Mouse (Mus musculus): ENCODE results near the gene Myh7b. TPM values are rescaled to one million over a fixed set of nuclear protein-coding genes. Genes with fewer than 3 reads are reported as not detected.

Gene Myh7b
- total RNA-seq, 2 experiments from 2014 or later = 5.0 to 6.7 TPM

DNA sequence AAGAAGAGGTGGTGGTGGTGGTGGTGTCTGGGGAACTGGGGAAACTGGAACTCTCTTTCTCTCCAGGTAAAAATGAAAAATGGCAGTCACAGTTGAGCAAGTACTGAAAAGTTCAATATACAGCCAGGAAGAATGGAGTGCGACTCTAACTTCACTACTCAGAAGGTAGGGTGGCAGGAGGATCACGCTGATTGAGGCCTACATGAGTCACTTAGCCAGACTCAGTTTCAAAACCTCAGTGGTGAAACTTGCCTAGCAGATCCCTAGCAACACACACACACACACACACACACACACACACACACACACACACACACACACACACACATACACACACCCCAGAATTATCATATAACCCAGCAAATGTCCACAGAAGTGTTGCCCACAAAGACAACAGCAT lies 70.9 kb downstream of the Myh7b start:
- no peak for DNase-seq (ENCODE audit: low spot score in 2 of 2)

DNA sequence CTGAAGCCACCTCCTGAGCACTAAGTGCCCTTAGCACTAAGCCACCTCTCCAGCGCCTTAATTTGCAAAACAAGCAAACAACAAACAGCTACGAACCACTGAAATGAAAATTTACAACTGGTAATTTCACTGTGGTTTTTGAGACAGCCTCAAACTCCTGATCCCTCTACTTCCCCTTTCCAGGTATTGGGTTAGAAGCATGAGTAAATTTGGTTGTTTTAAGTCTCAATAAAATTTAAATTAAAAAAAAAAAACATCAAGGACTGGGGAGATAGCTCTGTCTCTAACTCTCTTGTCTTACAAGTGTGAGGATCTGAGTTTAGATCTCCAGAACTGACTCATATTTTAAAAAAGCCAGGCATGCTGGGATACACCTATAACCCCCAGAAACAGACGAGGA lies 72.1 kb downstream of the Myh7b start:
- DNase-seq (ENCODE audit: low spot score in 2 of 2) = no peak

GRCm38 (mm10) chr2:155683821-155684220 lies 72.8 kb downstream of the Myh7b start:
- DNase-seq (ENCODE audit: low spot score in 2 of 2) = no peak

Small RNA genes within 50 kb of the gene (microRNA-seq; reads per million reads assigned to microRNA genes)
- 6.7 to 8.0 reads per million in 2 experiments for gene Mir499

Other genes starting within 250 kb of the Myh7b start
- 100 to 1,000 TPM; 114 to 126 TPM for gene Trp53inp2, start 230.2 kb upstream of the Myh7b start, total RNA-seq (2021)
- 10 to 100 TPM; 57.9 to 63.8 TPM for gene Ncoa6, start 137.3 kb upstream of the Myh7b start, total RNA-seq (2021)
- gene Acss2, start 93.3 kb upstream of the Myh7b start, total RNA-seq (2021) = 10 to 100 TPM; 47.3 to 57.0 TPM
- 100 to 1,000 TPM; 114 to 127 TPM for gene Ggt7, start 93.0 kb upstream of the Myh7b start, total RNA-seq (2021)
- 10 to 100 TPM; 13.1 to 14.0 TPM for gene Gss, start 18.4 kb upstream of the Myh7b start, total RNA-seq (2021)
- gene Trpc4ap, start 81.2 kb downstream of the Myh7b start, total RNA-seq (2021) = 100 to 1,000 TPM; 142 to 144 TPM
- gene Edem2, start 118.3 kb downstream of the Myh7b start, total RNA-seq (2021) = 10 to 100 TPM; 18.2 to 19.9 TPM
- gene Gm17581, start 124.7 kb downstream of the Myh7b start, total RNA-seq (2021) = not detected
- 1 to 10 TPM; 1.6 to 2.0 TPM for gene Procr, start 139.9 kb downstream of the Myh7b start, total RNA-seq (2021)
- gene Mmp24, start 164.1 kb downstream of the Myh7b start, total RNA-seq (2021) = 10 to 100 TPM; 34.3 to 35.6 TPM
- 10 to 100 TPM; 58.7 to 58.9 TPM for gene BC029722, start 208.2 kb downstream of the Myh7b start, total RNA-seq (2021)
- 10 to 100 TPM; 73.3 to 82.5 TPM for gene Eif6, start 215.7 kb downstream of the Myh7b start, total RNA-seq (2021)
- not detected for gene Fam83c, start 223.6 kb downstream of the Myh7b start, total RNA-seq (2021)